Mouse (Mus musculus): ENCODE measurements at regions not wholly inside any gene's neighbourhood (a gene's known extent, or its start where the extent isn't known, plus 50 kb on each side); places are given as distances from the start of the nearest gene placed in this dataset.

- TF ChIP-seq CTCF (IDR thresholded peaks at IDR 0.05; ENCODE audit: low read depth) (no peak), EP300 (IDR thresholded peaks at IDR 0.05; ENCODE audit: low read depth) (no peak)
These were observed 208.9 kb upstream of the Veph1 start for GRCm38 (mm10) chr3:66505476-66506076.

Measured in heart, postnatal 0 days (tissue).